19 mouse cellular contexts compared by ENCODE assay signal in genomic region chr6:30166349-30166748, GRCm38 (mm10).
DNase-seq lines count a peak whose midpoint lies in the region; TF ChIP-seq lines count a peak whose summit lies in the region.
"Had no signal": no experiment of that assay in that cellular context is flagged by ENCODE, and none has a peak within 500 bp of the region (broad histone marks: within the 10 kb centered on the region; RNA-seq: fewer than 3 reads in every experiment).

No protein-coding gene starts in this region.

- no peaks in the 10 kb centered on the region for H3K36me3 ChIP-seq in heart, embryonic 10.5 days
- H3K36me3 ChIP-seq in E14TG2a.4 (ENCODE audit: insufficient read depth, low read length) = peaks cover 68% of the 10 kb centered on the region
- H3K36me3 ChIP-seq in embryonic facial prominence, embryonic 10.5 days (replicated peaks) = peaks cover 29% of the 10 kb centered on the region
- H3K36me3 ChIP-seq: embryonic facial prominence, embryonic 15.5 days; forebrain, embryonic 15.5 days; heart, embryonic 12.5 days; hindbrain, embryonic 15.5 days had no signal

- no peak overlapping the region for H3K27ac ChIP-seq in heart, embryonic 10.5 days
- peak overlapping the region; percentile 71 for H3K27ac ChIP-seq in embryonic facial prominence, embryonic 10.5 days (replicated peaks)
- H3K27ac ChIP-seq: embryonic facial prominence, embryonic 15.5 days; forebrain, embryonic 15.5 days; heart, adult 2 months; hindbrain, embryonic 15.5 days had no signal

- peak; percentile 85 for DNase-seq in heart, adult 11 months
- DNase-seq in heart, embryonic 10.5 days (ENCODE audit: low spot score) = no peak
- DNase-seq in 416B (ENCODE audit: low read depth) (peak; percentile 62), liver (no peak)
- no peak for DNase-seq in embryonic facial prominence, embryonic 10.5 days (ENCODE audit: low spot score)
- no peak for DNase-seq in layer of hippocampus, adult 9-11 months
- no peak for DNase-seq in adrenal gland, postnatal 10 days
- DNase-seq: adrenal gland, postnatal 14 days; cerebellum, adult 2 months; cerebellum, postnatal 10 days; gastrocnemius, postnatal 10 days; heart, adult 2 months had no signal

- TF ChIP-seq CTCF in E14TG2a.4 (conservative IDR thresholded peaks at IDR 0.05; ENCODE audit: low read length) = no peak

- peaks cover 37% of the 10 kb centered on the region for H3K4me1 ChIP-seq in heart, embryonic 10.5 days
- H3K4me1 ChIP-seq in E14TG2a.4 (replicated peaks; ENCODE audit: low read depth, low read length) = peaks cover 95% of the 10 kb centered on the region
- H3K4me1 ChIP-seq in embryonic facial prominence, embryonic 10.5 days = peaks cover 70% of the 10 kb centered on the region
- H3K4me1 ChIP-seq: forebrain, embryonic 15.5 days; hindbrain, embryonic 15.5 days had no signal

- WGBS in heart, embryonic 10.5 days = 52% methylated on average over 3 of the region's 3 CpGs
- WGBS in embryonic facial prominence, embryonic 10.5 days = 47% methylated on average over 3 of the region's 3 CpGs

- H3K27me3 ChIP-seq in heart, embryonic 10.5 days (ENCODE audit: insufficient read depth, poor library complexity, severe bottlenecking) = peaks cover 63% of the 10 kb centered on the region
- H3K27me3 ChIP-seq in E14TG2a.4 (ENCODE audit: insufficient read depth, low read length) = no peaks in the 10 kb centered on the region
- H3K27me3 ChIP-seq in embryonic facial prominence, embryonic 10.5 days (replicated peaks; ENCODE audit: low read depth, poor library complexity, severe bottlenecking) = peaks cover 62% of the 10 kb centered on the region
- H3K27me3 ChIP-seq: Patski had no signal

- no peaks in the 10 kb centered on the region for H3K9me3 ChIP-seq in heart, embryonic 10.5 days
- no peaks in the 10 kb centered on the region for H3K9me3 ChIP-seq in E14TG2a.4 (ENCODE audit: low read length)
- H3K9me3 ChIP-seq in embryonic facial prominence, embryonic 10.5 days = no peaks in the 10 kb centered on the region
- H3K9me3 ChIP-seq: embryonic facial prominence, embryonic 15.5 days; forebrain, embryonic 15.5 days; heart, embryonic 12.5 days; hindbrain, embryonic 15.5 days had no signal

- no peak overlapping the region for H3K4me3 ChIP-seq in heart, embryonic 10.5 days
- peak overlapping the region; percentile 67 for H3K4me3 ChIP-seq in E14TG2a.4 (replicated peaks; ENCODE audit: low read length)
- no peak overlapping the region for H3K4me3 ChIP-seq in embryonic facial prominence, embryonic 10.5 days
- H3K4me3 ChIP-seq: embryonic facial prominence, embryonic 15.5 days; erythroblast, embryonic 14.5 days; forebrain, embryonic 15.5 days; heart, adult 2 months; heart, embryonic 12.5 days; hindbrain, embryonic 15.5 days had no signal

Comparison
In these comparisons a context has a peak if more than half of its experiments do, and no peak if none do; other contexts are left out.
1. DNase-seq: peak in heart, adult 11 months (single experiment) and 416B (single experiment); none in heart, embryonic 10.5 days (single experiment), embryonic facial prominence, embryonic 10.5 days (single experiment), layer of hippocampus, adult 9-11 months (single experiment), liver (single experiment) and adrenal gland, postnatal 10 days (single experiment).